Mouse (Mus musculus): ENCODE results near the gene Fam20c. TPM values are rescaled to one million over a fixed set of nuclear protein-coding genes. Genes with fewer than 3 reads are reported as not detected.

Fam20c gene
- total RNA-seq, 4 experiments from 2014 or later = 12.8 to 30.8 (median 19.1) TPM

- peak; percentile 63 to 72 for DNase-seq (ENCODE audit: low spot score in 2 of 2)
Observed at GRCm38 (mm10) chr5:138756311-138757085, 2.2 kb downstream of the Fam20c start.

GRCm38 (mm10) chr5:138757135-138757534 is 2.8 kb downstream of the Fam20c start:
- no peak for DNase-seq (ENCODE audit: low spot score in 2 of 2)

- DNase-seq (ENCODE audit: low spot score in 2 of 2) = peak in 1 of 2 experiments; percentile 17
Observed at GRCm38 (mm10) chr5:138757616-138758015, 3.3 kb downstream of the Fam20c start.

- DNase-seq (ENCODE audit: low spot score in 2 of 2) = peak in 1 of 2 experiments; percentile 16
Observed at GRCm38 (mm10) chr5:138758533-138758932, 4.2 kb downstream of the Fam20c start.

GRCm38 (mm10) chr5:138761836-138762334 is 7.6 kb downstream of the Fam20c start:
- no peak for DNase-seq (ENCODE audit: low spot score in 2 of 2)

- DNase-seq (ENCODE audit: low spot score in 2 of 2) = peak in 1 of 2 experiments; percentile 33
Observed at GRCm38 (mm10) chr5:138762361-138762760, 8.0 kb downstream of the Fam20c start.

GRCm38 (mm10) chr5:138764601-138765000 is 10.3 kb downstream of the Fam20c start:
- no peak for DNase-seq (ENCODE audit: low spot score in 2 of 2)

- no peak for DNase-seq (ENCODE audit: low spot score in 2 of 2)
Observed at GRCm38 (mm10) chr5:138767650-138768049, 13.3 kb downstream of the Fam20c start.

- no peak for DNase-seq (ENCODE audit: low spot score in 2 of 2)
Observed at GRCm38 (mm10) chr5:138768704-138769103, 14.4 kb downstream of the Fam20c start.

- no peak for DNase-seq (ENCODE audit: low spot score in 2 of 2)
Observed at GRCm38 (mm10) chr5:138769126-138769525, 14.8 kb downstream of the Fam20c start.

GRCm38 (mm10) chr5:138775096-138775495 is 20.8 kb downstream of the Fam20c start:
- no peak for DNase-seq (ENCODE audit: low spot score in 2 of 2)

GRCm38 (mm10) chr5:138776346-138776745 is 22.0 kb downstream of the Fam20c start:
- DNase-seq (ENCODE audit: low spot score in 2 of 2) = peak in 1 of 2 experiments; percentile 28

- no peak for DNase-seq (ENCODE audit: low spot score in 2 of 2)
Observed at GRCm38 (mm10) chr5:138778731-138779463, 24.6 kb downstream of the Fam20c start.

GRCm38 (mm10) chr5:138779655-138780054 is 25.3 kb downstream of the Fam20c start:
- DNase-seq (ENCODE audit: low spot score in 2 of 2) = no peak

GRCm38 (mm10) chr5:138782697-138783096 is 28.4 kb downstream of the Fam20c start:
- no peak for DNase-seq (ENCODE audit: low spot score in 2 of 2)

GRCm38 (mm10) chr5:138783181-138783580 is 28.9 kb downstream of the Fam20c start:
- DNase-seq (ENCODE audit: low spot score in 2 of 2) = no peak

GRCm38 (mm10) chr5:138785986-138786515 is 31.7 kb downstream of the Fam20c start:
- DNase-seq (ENCODE audit: low spot score in 2 of 2) = no peak

GRCm38 (mm10) chr5:138787648-138788047 is 33.3 kb downstream of the Fam20c start:
- no peak for DNase-seq (ENCODE audit: low spot score in 2 of 2)

- DNase-seq (ENCODE audit: low spot score in 2 of 2) = no peak
Observed at GRCm38 (mm10) chr5:138788481-138789211, 34.3 kb downstream of the Fam20c start.

- no peak for DNase-seq (ENCODE audit: low spot score in 2 of 2)
Observed at GRCm38 (mm10) chr5:138790954-138791480, 36.7 kb downstream of the Fam20c start.

- no peak for DNase-seq (ENCODE audit: low spot score in 2 of 2)
Observed at GRCm38 (mm10) chr5:138801588-138802116, 47.3 kb downstream of the Fam20c start.

Measured in gastrocnemius, adult 8-10 months (tissue).